Mouse (Mus musculus) neural tube, embryonic 11.5 days (tissue): ENCODE measurements at regions not wholly inside any gene's neighbourhood (a gene's known extent, or its start where the extent isn't known, plus 50 kb on each side); places are given as distances from the start of the nearest gene placed in this dataset.
"Not testable (repeated sequence)": the region's sequence is repeated elsewhere in the genome, so short reads cannot be mapped to it uniquely, and the experiment has no call there.

ENCODE experiments used
- ATAC-seq: fragments of 200-750 bp; cut with Nextera tagmentation; 2 replicates; pipeline ENCODE4 v1.8.0; 2017; ENCODE audit warnings: moderate number of reproducible peaks, mild to moderate bottlenecking, moderate TSS enrichment, moderate library complexity; ENCODE audit not compliant: insufficient read depth, low FRiP score, low TSS enrichment
- DNase-seq: peaks from one replicate; pipeline ENCODE4 v3.0.0-alpha.2; 2015; ENCODE audit warnings: low spot score
- H3K27ac ChIP-seq: fragments of 300-500 bp; sonication (generic); 2 replicates; pipeline ENCODE4 v1.5.1; 2014; ENCODE audit warnings: low read depth, mild to moderate bottlenecking, low read length
- H3K27me3 ChIP-seq: fragments of 300-500 bp; sonication (generic); 2 replicates; pipeline ENCODE4 v1.6.1; 2014; ENCODE audit warnings: mild to moderate bottlenecking, low read length, mixed read lengths; ENCODE audit not compliant: control insufficient read depth, insufficient read depth
- H3K36me3 ChIP-seq: fragments of 300-500 bp; sonication (generic); 2 replicates; pipeline ENCODE4 v1.6.1; 2014; ENCODE audit warnings: mild to moderate bottlenecking, low read length, moderate library complexity, mixed read lengths; ENCODE audit not compliant: control insufficient read depth, insufficient read depth
- H3K4me1 ChIP-seq: fragments of 300-500 bp; sonication (generic); 2 replicates; pipeline ENCODE4 v1.6.1; 2014; ENCODE audit warnings: low read length, mixed read lengths; ENCODE audit not compliant: control insufficient read depth, insufficient read depth
- H3K4me2 ChIP-seq: fragments of 300-500 bp; sonication (generic); 2 replicates; pipeline ENCODE4 v1.6.1; 2014; ENCODE audit warnings: low read depth, mild to moderate bottlenecking, moderate library complexity
- H3K4me3 ChIP-seq: fragments of 300-500 bp; sonication (generic); 2 replicates; pipeline ENCODE4 v1.5.1; 2014; ENCODE audit warnings: low read depth, low read length
- H3K9ac ChIP-seq: fragments of 300-500 bp; sonication (generic); 2 replicates; pipeline ENCODE4 v1.6.1; 2014; ENCODE audit warnings: mild to moderate bottlenecking, low read length
- H3K9me3 ChIP-seq: fragments of 300-500 bp; sonication (generic); 2 replicates; pipeline ENCODE4 v1.6.1; 2016; ENCODE audit warnings: low read length; ENCODE audit not compliant: control insufficient read depth
- WGBS: fragments of 180-500 bp; shearing (Covaris S2); extraction: QIAGEN DNeasy Blood & Tissue Kit; methylation state at CpG from one replicate; pipeline ENCODE4 v1.1.7; 2014; 5-methylcytosine and 5-hydroxymethylcytosine counted together

- 60% methylated on average over 9 of the region's 9 CpGs for WGBS
- no peak overlapping the region for H3K27ac ChIP-seq
- no peaks in the 10 kb centered on the region for H3K36me3 ChIP-seq
- H3K9me3 ChIP-seq = no peaks in the 10 kb centered on the region
- H3K4me1 ChIP-seq = peaks cover 7% of the 10 kb centered on the region; the same call in 1 of the 2 replicates
- DNase-seq (peak; percentile 34), ATAC-seq (peak; percentile 61; the same call in 1 of the 2 replicates)
- H3K27me3 ChIP-seq = no peaks in the 10 kb centered on the region
- H3K4me2 ChIP-seq = no peak overlapping the region
- no peak overlapping the region for H3K9ac ChIP-seq
- no peak overlapping the region for H3K4me3 ChIP-seq
Observed at GRCm38 (mm10) chr2:146723172-146723571, 132.5 kb upstream of the Kiz start.

GRCm38 (mm10) chr2:146723671-146724070 is 132.0 kb upstream of the Kiz start:
- H3K9ac ChIP-seq = no peak overlapping the region
- peaks cover 7% of the 10 kb centered on the region; the same call in 1 of the 2 replicates for H3K4me1 ChIP-seq
- no peak overlapping the region for H3K4me2 ChIP-seq
- no peaks in the 10 kb centered on the region for H3K36me3 ChIP-seq
- no peaks in the 10 kb centered on the region for H3K9me3 ChIP-seq
- 0 out of 2 replicates have a peak overlapping the region, but pooled peaks have one; percentile 4 for H3K27ac ChIP-seq
- H3K4me3 ChIP-seq = no peak overlapping the region
- 55% methylated on average over 4 of the region's 4 CpGs for WGBS
- DNase-seq (no peak), ATAC-seq (no peak)
- H3K27me3 ChIP-seq = no peaks in the 10 kb centered on the region

DNA sequence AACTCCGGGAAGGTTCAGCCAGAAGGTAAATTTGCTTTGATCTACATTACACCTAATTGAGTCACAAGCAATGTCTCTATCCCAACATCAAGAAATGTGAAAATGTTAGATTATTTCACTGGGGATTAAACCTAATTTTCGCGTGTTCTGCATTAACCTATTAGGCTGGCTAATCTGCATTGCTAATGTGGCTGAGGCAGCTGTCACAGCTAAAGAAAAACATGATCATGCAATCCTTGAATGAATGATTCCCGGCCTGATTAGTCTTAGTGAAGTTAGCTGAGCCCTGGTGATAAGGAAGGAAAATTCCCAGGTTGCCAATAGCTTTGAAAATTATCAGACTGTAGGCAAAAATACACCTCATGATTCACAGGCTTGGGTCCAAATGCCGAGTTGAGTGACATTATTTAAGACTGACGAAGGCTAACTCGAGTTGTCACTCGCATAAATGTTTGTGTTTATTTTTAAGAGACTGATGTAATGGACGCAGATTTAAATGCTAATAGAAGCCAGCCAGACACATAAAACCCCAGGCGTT is 131.5 kb upstream of the Kiz start:
- H3K4me1 ChIP-seq = peaks cover 7% of the 10 kb centered on the region; the same call in 1 of the 2 replicates
- WGBS = 61% methylated on average over 10 of the region's 10 CpGs

DNA sequence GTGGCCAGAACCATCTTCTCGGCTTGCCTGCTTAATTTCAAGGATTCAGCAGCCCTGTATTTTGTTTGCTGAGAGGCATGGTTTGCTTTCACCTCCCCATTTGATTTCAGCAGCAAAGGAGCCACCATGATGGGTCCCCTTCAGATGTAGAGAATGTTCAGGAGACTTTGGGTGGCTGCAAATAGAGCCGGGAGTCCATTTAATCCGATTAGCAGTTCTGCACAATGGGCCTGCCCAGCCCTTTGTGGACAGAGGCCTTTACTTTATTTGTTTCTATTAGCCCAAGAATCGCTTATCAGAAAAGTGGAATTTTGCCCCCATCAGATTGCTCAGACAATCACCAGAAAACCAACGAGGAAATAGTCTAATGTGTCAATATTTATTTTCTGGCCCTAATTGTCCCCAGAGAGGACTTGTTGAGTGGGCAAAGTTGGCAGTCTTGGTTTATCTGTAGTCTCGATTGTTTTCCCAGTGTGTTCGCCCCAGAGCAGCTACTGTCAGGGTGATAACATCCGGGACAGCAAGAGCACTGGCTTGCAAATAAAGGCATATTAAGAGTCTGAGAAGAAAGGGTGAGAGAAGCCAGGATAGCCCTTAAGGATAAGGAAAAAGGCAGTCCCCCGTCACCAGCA is 130.6 kb upstream of the Kiz start:
- no peaks in the 10 kb centered on the region for H3K27me3 ChIP-seq
- no peak overlapping the region for H3K4me2 ChIP-seq
- no peak for ATAC-seq
- H3K27ac ChIP-seq = no peak overlapping the region
- DNase-seq = no peak
- WGBS = 74% methylated on average over 9 of the region's 9 CpGs
- H3K4me3 ChIP-seq = no peak overlapping the region
- no peaks in the 10 kb centered on the region for H3K9me3 ChIP-seq
- no peak overlapping the region for H3K9ac ChIP-seq
- no peaks in the 10 kb centered on the region for H3K36me3 ChIP-seq
- H3K4me1 ChIP-seq = peaks cover 7% of the 10 kb centered on the region; the same call in 1 of the 2 replicates

More for the DNA sequence above, 131.5 kb upstream of the Kiz start:
- DNase-seq (no peak), ATAC-seq (no peak)
- Histone ChIP-seq H3K27me3 (no peaks in the 10 kb centered on the region), H3K9ac (no peak overlapping the region), H3K4me2 (no peak overlapping the region), H3K9me3 (no peaks in the 10 kb centered on the region), H3K27ac (0 out of 2 replicates have a peak overlapping the region, but pooled peaks have one; percentile 4), H3K4me3 (no peak overlapping the region), H3K36me3 (no peaks in the 10 kb centered on the region)

DNA sequence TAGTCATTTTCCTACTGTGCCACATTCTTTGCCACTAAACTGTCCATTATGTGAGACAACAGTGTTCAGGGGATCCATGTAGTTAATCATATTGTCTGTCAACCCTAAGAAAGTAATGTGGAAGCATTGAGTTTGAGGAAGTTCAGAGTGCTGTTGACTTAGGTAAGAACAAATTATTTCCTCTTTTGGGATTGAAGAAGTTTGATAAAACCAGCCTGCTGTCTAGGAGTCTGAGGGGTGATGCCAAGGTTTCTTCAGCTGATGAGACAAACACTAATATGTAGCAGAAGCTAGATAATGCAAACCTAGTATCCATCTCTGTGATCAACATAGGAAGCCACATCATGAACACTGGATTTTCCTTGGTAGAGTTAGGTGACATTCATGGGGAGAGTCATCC is 127.0 kb upstream of the Kiz start:
- ATAC-seq (no peak), DNase-seq (no peak)
- Histone ChIP-seq H3K36me3 (no peaks in the 10 kb centered on the region), H3K4me2 (no peak overlapping the region), H3K4me1 (no peaks in the 10 kb centered on the region), H3K27me3 (no peaks in the 10 kb centered on the region), H3K9me3 (no peaks in the 10 kb centered on the region), H3K4me3 (no peak overlapping the region), H3K27ac (no peak overlapping the region), H3K9ac (no peak overlapping the region)

DNA sequence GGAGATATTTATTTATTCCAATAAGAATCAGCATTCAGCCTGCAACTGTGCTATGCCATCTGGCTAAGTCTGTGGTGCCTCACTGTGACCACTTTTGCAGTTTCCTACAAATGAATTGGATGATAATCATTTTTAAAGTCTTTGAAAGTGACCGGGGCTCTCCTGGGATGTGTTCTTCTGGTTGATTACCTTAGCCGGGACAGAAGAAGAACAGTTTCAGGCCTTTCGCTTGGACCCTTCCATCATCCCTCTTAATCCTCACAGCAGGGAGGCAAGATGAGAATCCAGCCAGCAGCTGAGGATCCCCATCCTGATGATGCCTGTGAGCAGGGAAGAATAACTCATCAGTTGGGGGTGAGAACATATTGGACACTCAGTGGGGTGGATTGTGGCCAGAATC is 124.6 kb upstream of the Kiz start:
- ATAC-seq (no peak), DNase-seq (no peak)
- Histone ChIP-seq H3K4me1 (no peaks in the 10 kb centered on the region), H3K27me3 (no peaks in the 10 kb centered on the region), H3K4me2 (no peak overlapping the region), H3K9me3 (no peaks in the 10 kb centered on the region), H3K36me3 (no peaks in the 10 kb centered on the region), H3K4me3 (no peak overlapping the region), H3K9ac (no peak overlapping the region), H3K27ac (no peak overlapping the region)
- 73% methylated on average over 3 of the region's 3 CpGs for WGBS

DNA sequence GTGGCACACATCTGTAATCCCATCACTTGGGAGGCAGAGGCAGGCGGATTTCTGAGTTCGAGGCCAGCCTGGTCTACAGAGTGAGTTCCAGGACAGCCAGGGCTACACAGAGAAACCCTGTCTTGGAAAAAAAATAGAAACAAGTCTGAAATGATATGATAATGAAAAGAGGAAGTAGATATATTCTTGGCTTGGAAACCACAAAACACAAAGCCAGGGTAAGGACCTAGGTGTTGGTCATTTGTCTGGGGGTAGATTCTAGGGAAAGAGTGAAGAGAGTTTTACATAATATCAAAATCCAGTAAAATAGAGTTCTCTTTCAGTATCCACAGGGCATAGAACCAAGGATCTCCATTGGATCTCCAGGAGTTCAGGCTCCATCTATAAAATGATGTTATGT is 122.8 kb upstream of the Kiz start:
- WGBS = 83% methylated on average over 2 of the region's 2 CpGs
- H3K4me2 ChIP-seq, H3K9me3 ChIP-seq, ATAC-seq, H3K36me3 ChIP-seq, H3K27ac ChIP-seq, H3K4me1 ChIP-seq, H3K9ac ChIP-seq, DNase-seq, H3K4me3 ChIP-seq, H3K27me3 ChIP-seq: not testable (repeated sequence)

DNA sequence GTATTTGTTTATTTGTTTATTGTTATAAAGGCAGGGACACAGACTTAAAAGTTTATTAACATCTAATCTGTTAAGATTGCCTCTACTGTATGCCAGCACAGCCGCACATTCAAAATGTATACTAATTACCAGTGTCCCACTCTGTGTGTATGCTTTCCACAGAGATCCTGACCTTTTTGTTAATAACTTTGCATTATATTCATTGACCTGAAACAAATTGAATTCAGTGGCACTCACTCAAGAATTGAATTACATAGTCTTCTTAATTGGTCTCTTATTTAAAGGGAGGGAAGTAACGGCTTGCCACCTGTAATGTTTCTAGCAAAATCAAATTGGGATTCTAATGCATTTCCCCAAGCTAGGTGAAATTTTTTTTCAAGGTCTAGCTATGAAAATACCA is 111.3 kb upstream of the Kiz start:
- Histone ChIP-seq H3K4me1 (no peaks in the 10 kb centered on the region), H3K36me3 (no peaks in the 10 kb centered on the region), H3K4me3 (no peak overlapping the region), H3K9ac (no peak overlapping the region), H3K27me3 (no peaks in the 10 kb centered on the region), H3K27ac (no peak overlapping the region), H3K9me3 (no peaks in the 10 kb centered on the region), H3K4me2 (no peak overlapping the region)
- ATAC-seq = no peak
- no peak for DNase-seq
- 90% methylated on average over 2 of the region's 2 CpGs for WGBS

DNA sequence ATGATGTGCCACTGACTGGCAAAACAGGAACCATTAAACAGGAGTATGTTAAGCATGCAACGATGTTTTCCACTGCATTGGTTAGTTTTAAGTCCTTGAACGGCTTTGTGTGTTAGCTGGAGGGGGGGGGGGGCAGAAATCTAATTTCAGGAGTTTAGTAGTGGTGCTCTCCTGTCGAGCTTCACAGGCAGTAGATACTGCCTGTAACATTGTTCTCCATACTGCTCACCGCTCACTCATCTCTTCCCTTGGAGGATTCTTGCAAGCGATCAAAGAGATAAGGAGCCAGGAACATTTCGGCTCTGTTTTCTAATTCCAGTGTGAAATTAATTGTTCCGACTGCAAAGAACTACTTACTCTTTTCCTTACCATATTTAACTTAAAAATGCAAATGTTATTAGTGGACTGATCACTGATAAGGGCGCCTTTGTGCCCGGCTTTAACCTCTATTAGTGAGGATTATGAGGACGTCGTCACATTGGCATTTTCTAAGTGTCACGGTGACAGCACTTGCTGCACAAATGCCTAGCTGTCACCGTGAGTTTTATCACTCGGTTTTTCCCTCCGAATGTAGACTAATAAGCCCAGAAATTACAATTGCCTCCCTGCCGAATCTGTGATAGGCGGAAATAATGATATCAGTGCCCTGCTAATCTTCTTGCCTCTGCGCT is 110.5 kb upstream of the Kiz start:
- Histone ChIP-seq H3K4me1 (no peaks in the 10 kb centered on the region), H3K9me3 (no peaks in the 10 kb centered on the region), H3K4me3 (no peak overlapping the region), H3K36me3 (no peaks in the 10 kb centered on the region), H3K9ac (no peak overlapping the region), H3K27me3 (no peaks in the 10 kb centered on the region), H3K27ac (no peak overlapping the region), H3K4me2 (no peak overlapping the region)
- no peak for ATAC-seq
- WGBS = 85% methylated on average over 18 of the region's 18 CpGs
- DNase-seq = no peak
